Mouse (Mus musculus) stomach, embryonic 14.5 days (tissue): ENCODE results near the gene Ift74. TPM values are rescaled to one million over a fixed set of nuclear protein-coding genes. Genes with fewer than 3 reads are reported as not detected.

Experiments
- microRNA counts: library from miRNA; unstranded; fragments of <30 nt; microRNA quantifications from one replicate; lab custom pipeline; 2016
- microRNA-seq: library from miRNA; unstranded; fragments of <30 nt; microRNA quantifications from one replicate; pipeline ENCODE4, GENCODE M21; 2016
- polyA plus RNA-seq: library from polyadenylated mRNA; unstranded; fragments of >200 nt; fragmentation: Nextera tagmentation; extraction: Ambion mirVana; gene quantifications from 2 replicates; pipeline ENCODE4 v1.2.1, GENCODE M21; 2014

Gene Ift74
- polyA plus RNA-seq, 1 experiment from 2014 or later: 38.6 TPM

MicroRNAs within 50 kb of the gene (microRNA counts, 519-probe panel; counts per million panel counts)
- microRNA mmu-miR-872 (lab: Ali Mortazavi, UCI): 3,440 counts per million, percentile 67 among the panel's probes with 10 or more counts

Small RNA genes lying within 50 kb of the gene (microRNA-seq; reads per million reads assigned to microRNA genes)
- 2,420 reads per million, percentile 82 among the genes with 10 or more reads in this experiment for gene Mir872

Other genes starting within 250 kb of the Ift74 start
- gene Gm10306, start 57.9 kb upstream of the Ift74 start, polyA plus RNA-seq: 0.88 TPM in 1 of 2 replicates, not detected in the other
- gene Caap1, start 57.7 kb upstream of the Ift74 start, polyA plus RNA-seq: 19.6 and 22.6 TPM in 2 replicates
- gene Plaa, start 11.2 kb upstream of the Ift74 start, polyA plus RNA-seq: 64.6 and 66.7 TPM in 2 replicates
- gene Lrrc19, start 35.7 kb downstream of the Ift74 start, polyA plus RNA-seq: 1.1 and 1.4 TPM in 2 replicates
- 11.7 and 12.6 TPM in 2 replicates for gene Tek, start 124.8 kb downstream of the Ift74 start, polyA plus RNA-seq